Mouse (Mus musculus) lung, adult 2 months (tissue): ENCODE measurements at regions not wholly inside any gene's neighbourhood (a gene's known extent, or its start where the extent isn't known, plus 50 kb on each side); places are given as distances from the start of the nearest gene placed in this dataset.

ENCODE experiments used
- DNase-seq: peaks from one replicate; pipeline ENCODE4 v3.0.0; 2022
- H3K4me1 ChIP-seq: fragments of 200-500 bp; 2 replicates; pipeline ENCODE4 v1.6.1; 2011; ENCODE audit warnings: low read length; ENCODE audit not compliant: control insufficient read depth, insufficient read depth
- H3K4me3 ChIP-seq: fragments of 200-500 bp; replicated peaks from 2 replicates; pipeline ENCODE3; 2011; ENCODE audit warnings: low read depth, mild to moderate bottlenecking, control low read depth, low read length; ENCODE audit errors: extremely low read depth
- CTCF ChIP-seq: fragments of 200-500 bp; IDR thresholded peaks from 2 replicates; pipeline ENCODE4 v1.5.1; 2011; ENCODE audit warnings: mild to moderate bottlenecking, low read length, control low read depth; ENCODE audit not compliant: insufficient read depth
- POLR2A ChIP-seq: fragments of 200-500 bp; IDR thresholded peaks from 2 replicates; pipeline ENCODE4 v1.6.1; 2011; ENCODE audit warnings: low read depth, mild to moderate bottlenecking, control low read depth, low read length, borderline replicate concordance; ENCODE audit errors: extremely low read depth
- WGBS: fragments of 180-500 bp; shearing (Covaris S2); methylation state at CpG from one replicate; pipeline ENCODE4 v1.1.7; 2018; 5-methylcytosine and 5-hydroxymethylcytosine counted together

DNA sequence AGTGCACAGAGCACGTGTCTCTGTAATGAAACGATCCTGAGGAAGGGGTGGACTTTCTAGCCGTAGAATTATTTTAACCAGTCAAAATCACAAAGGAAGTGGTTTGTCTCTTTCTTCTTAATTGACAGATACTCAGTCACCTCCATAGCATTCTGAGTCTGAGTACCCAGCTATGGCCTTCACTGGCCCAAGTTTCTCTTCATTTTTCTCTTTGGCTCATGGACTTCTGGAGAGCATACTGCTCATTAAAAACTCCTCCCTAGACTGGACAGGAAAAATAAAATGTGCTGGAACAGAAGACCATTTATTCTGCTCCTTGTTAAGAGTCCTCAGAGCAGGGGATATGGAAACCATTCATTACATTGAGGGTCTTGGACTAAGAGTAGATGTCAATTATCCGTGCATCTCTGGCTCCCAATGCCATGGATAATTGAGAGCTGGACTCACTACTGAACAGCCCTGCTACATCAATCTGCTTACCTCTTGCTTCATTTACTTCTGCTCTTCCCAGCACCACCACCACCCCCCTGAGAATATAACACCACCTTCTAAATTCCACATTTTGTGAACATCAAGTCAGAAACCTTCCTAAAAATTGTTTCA, 287.5 kb upstream of the Intu start:
- DNase-seq = no peak
- Histone ChIP-seq H3K4me1 (no peaks in the 10 kb centered on the region), H3K4me3 (no peak overlapping the region)
- WGBS = 88% methylated on average over 4 of the region's 4 CpGs
- TF ChIP-seq CTCF (no peak), POLR2A (no peak)

DNA sequence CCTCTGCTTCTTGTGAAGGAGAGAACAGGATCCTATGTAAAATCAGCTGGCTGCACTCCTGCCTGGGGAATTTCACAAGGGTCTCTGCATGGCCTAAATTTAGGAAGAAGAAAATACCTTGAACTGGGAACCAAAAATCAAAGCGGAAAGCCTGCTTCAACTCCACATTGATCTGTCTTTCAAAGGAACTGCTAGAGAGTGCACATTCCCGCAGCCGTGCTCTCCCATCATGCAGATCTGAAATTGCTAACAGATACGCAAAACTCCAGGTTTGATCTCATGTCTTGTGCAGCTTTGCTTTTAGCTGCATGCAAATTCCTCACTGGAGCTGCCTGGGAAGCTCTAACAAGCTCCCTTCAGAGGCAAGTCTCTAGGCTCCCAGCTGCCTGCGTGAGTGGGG, 276.7 kb upstream of the Intu start:
- no peak for TF ChIP-seq POLR2A
- no peak for TF ChIP-seq CTCF
- 60% methylated on average over 5 of the region's 5 CpGs for WGBS
- Histone ChIP-seq H3K4me1 (no peaks in the 10 kb centered on the region), H3K4me3 (no peak overlapping the region)
- DNase-seq = no peak

DNA sequence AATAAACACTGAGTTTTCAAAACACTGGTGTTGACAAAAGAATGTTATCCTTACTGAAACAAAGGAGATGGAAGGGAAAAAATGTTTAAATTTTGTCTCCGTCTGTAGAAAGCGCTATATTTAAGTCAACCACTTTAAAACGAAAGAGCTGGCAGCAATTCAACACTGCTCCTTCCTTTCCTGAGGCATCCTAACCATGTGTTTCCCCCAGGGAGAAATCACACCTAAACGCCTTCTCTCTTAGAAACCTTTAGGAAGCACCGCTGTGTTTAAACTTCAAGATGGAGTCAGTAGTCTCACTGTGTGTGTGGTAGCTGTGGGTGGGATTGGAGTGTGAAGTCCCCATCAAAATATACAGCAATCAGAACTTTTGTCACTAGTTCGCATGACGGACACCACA, 268.6 kb upstream of the Intu start:
- DNase-seq = no peak
- Histone ChIP-seq H3K4me1 (no peaks in the 10 kb centered on the region), H3K4me3 (no peak overlapping the region)
- 63% methylated on average over 7 of the region's 7 CpGs for WGBS
- TF ChIP-seq POLR2A = no peak
- TF ChIP-seq CTCF = no peak

DNA sequence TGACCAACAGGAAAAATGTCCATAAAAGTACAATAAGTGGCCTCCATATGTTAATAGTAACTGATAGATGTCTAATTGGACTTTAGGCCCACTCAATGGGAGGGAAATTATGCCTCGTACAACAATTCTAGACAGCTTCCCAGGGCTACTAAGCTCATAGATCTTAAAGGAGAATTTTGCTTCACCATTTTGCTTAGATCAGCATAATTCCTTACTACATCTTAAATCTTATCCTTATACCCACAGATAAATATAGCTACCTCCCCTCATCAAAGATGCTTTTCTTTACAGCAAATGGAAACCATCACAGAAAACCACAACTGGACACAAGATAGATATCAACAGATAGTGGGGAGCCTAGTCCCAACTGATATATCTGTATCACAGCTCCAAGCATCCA, 263.6 kb upstream of the Intu start:
- TF ChIP-seq CTCF (no peak), POLR2A (no peak)
- H3K4me3 ChIP-seq = no peak overlapping the region

DNA sequence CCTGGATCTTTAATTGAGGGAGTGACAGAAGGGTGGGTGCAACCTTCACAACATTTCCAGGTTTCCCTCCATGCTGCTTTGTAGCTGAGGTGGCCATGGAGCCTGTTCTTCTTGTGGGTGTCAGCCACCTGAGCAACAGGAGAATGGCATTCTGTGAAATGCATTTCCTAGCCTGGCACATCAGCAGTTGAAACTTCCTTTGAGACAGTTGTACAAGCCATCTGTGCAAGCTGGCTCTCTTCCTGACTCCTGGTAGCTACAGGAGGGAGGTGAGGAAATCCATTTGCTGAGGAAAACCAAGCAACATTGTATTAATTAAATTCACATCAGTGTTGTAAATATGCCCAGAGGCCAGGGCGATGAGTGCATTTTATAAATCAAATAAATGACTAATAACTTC, 248.2 kb upstream of the Intu start:
- no peak for DNase-seq
- H3K4me1 ChIP-seq = no peaks in the 10 kb centered on the region
- WGBS = 56% methylated on average over 1 of the region's 1 CpGs
- no peak overlapping the region for H3K4me3 ChIP-seq
- TF ChIP-seq CTCF (no peak), POLR2A (no peak)

More for the DNA sequence above, 263.6 kb upstream of the Intu start:
- no peaks in the 10 kb centered on the region for H3K4me1 ChIP-seq
- DNase-seq = no peak
- WGBS = 91% methylated on average over 1 of the region's 1 CpGs

DNA sequence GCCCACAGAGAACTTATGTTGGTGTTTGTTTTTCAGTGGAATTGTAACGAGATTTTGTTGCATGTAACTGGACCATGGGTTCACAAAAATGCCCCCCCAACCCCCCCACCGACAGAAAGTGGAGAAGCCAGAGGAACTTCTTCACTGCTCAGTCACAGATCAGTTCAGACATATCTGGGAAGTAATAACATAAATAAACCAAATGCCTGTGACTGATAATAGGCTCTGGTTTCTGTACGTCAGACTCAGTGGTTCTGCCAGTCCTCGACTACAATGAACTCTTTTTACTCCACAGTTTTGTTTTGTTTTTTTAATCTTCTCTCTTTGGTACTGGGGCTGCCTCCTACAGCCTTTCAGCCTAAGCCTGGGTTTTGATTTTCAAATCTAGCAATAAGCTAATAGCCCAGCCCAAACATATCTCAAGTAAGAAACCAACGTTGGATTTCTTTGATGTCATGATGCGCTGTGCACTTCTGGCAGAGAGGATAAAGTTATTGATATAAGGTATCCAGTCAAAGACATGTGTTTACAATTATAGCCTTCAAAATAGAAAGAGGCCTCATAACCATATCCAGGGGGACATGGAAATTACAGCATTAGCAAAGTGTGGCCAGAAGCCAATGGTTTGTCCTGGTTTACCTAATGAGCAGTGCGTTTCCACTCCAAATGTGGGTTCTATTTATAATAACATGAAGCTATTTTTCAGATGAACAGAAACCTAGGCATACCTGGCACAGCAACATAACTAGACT, 244.0 kb upstream of the Intu start:
- Histone ChIP-seq H3K4me3 (no peak overlapping the region), H3K4me1 (no peaks in the 10 kb centered on the region)
- DNase-seq = no peak
- 53% methylated on average over 7 of the region's 7 CpGs for WGBS
- TF ChIP-seq CTCF (no peak), POLR2A (no peak)

DNA sequence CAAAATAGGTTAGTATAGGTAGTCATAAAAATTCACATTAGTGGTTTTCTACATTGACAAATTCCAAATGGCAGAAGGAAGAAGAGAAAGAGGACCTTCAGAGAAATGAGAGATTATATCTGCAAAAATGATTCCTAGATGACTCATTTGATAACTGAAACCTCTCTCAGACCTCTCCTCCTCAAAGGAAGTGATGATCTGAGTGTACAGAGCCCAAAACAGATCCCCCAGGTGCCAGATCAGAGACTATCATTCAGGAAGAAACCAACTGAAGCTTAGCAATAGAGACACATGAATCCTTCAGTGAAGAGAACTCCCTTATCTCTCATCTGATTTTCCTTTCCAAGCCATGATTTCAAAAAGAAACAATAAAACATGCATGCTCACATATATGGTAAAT, 234.0 kb upstream of the Intu start:
- TF ChIP-seq POLR2A (no peak), CTCF (no peak)
- H3K4me1 ChIP-seq = no peaks in the 10 kb centered on the region
- no peak for DNase-seq
- H3K4me3 ChIP-seq = no peak overlapping the region

DNA sequence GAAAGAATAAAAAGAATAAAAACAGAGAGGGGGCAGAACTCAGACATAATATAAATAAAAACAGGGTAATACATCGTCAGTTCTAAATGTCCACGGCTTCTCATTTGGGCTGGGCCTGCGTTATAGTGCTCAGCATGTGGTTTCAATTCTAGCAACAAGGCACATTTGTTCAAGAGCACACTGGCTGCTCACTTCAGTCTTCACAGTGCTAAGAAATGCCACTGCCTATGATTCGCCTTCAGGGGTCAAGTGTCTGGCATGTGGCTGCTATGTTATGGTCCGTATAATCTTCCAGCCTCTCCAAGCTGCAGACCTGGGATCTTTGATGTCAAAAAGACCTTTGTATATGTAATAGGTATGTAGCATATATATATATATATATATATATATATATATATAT, 210.8 kb upstream of the Intu start:
- no peak for TF ChIP-seq CTCF
- H3K4me3 ChIP-seq = no peak overlapping the region
- DNase-seq = no peak
- 79% methylated on average over 5 of the region's 5 CpGs for WGBS
- H3K4me1 ChIP-seq = no peaks in the 10 kb centered on the region

DNA sequence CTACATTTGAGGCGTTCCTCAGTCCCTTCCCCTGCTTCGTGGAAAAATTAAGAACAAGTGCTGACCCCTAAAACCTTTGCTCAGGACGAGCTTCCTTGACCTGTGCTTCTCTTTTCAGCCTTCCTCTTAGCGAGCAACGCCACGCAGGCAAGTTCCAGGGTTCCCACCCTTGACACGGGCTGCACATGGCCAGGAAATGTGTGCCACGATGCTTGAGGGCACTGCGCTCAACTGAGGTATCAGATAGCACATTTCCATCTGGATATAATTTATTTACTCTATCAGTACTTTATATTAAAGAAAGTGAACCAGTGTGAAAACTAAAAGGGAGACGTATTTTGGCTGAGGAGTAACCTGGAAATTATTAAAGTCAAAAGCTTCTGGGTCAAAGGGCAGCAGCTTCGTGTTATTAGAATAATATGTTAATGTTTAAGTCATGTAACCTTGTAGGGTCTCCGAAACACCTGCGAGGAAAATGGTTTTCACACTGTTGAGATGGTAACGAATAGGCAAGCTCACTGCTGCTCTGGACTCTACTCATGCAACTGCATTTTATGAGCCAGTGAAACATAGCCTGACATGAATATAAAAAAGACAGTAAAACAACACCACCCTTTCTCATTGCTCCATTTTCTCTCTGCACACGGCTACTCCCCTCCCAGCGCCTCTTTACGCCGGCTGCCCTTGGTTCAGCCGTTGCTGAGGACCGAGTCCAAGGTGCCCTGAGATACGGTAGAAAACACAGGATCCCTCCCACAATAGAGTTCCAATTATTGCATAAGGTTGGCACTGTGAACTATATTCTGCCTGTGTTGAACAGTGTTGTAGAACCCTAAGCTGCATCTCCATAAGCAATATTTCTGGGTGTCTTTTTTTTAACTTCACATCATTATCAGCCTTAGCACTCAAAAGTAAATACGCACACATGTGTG, 204.9 kb upstream of the Intu start:
- 77% methylated on average over 22 of the region's 22 CpGs for WGBS
- TF ChIP-seq CTCF (no peak), POLR2A (no peak)
- no peak overlapping the region for H3K4me3 ChIP-seq
- no peaks in the 10 kb centered on the region for H3K4me1 ChIP-seq
- DNase-seq = no peak

DNA sequence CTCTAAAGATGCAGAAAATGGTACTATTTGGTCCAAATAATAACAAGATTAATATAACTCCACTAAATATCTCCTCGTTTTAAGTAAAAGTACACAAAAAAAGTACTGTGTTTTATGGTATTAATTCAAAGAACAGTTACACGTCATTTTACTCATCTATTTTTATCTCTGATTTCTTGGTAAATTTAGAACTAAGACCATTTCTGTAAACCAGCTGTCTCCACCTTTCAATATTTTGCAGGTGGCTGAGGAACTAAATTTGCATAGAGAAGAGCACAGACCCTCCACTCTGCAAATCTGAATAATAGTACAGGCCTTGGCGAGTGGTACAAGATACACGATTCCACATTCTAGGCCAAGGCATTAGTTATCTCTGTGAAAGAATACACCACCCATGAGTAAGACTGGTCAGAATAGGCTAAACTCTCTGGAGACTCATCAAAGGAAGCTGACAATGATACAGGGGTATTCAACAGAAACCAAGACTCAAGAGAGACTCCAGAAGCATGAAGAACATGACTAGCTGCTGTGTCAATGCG, 191.5 kb upstream of the Intu start:
- TF ChIP-seq CTCF = no peak
- TF ChIP-seq POLR2A = no peak
- WGBS = 89% methylated on average over 5 of the region's 5 CpGs
- Histone ChIP-seq H3K4me1 (no peaks in the 10 kb centered on the region), H3K4me3 (no peak overlapping the region)
- DNase-seq = no peak
